Mouse (Mus musculus): ENCODE data around the gene Gm16223. TPM values are rescaled to one million over a fixed set of nuclear protein-coding genes. Genes with fewer than 3 reads are reported as not detected.

The Gm16223 gene
- not detected in 2 replicates for polyA plus RNA-seq (2012; rRNA removed)

GRCm38 (mm10) chr5:42067476-42068187 lies at the start of gene Gm16223:
Gm16223 (plus strand) TSS chr5:42067960.
- no peaks in the 10 kb centered on the region for H3K36me3 ChIP-seq (ENCODE audit: control insufficient read depth, insufficient read depth, low read length)
- TF ChIP-seq CTCF (conservative IDR thresholded peaks at IDR 0.05; ENCODE audit: insufficient read depth, insufficient read length, low read depth, low read length) (no peak), POLR2A (IDR thresholded peaks at IDR 0.05; ENCODE audit: low read depth, low read length) (no peak)
- no peak within 1 kb of the TSS for H3K4me3 ChIP-seq (ENCODE audit: insufficient read depth, low read depth, low read length)
- no peaks in the 10 kb centered on the region for H3K27me3 ChIP-seq (replicated peaks; ENCODE audit: control insufficient read depth, insufficient read depth, low read length)
- 80% methylated on average over 10 of the region's 10 CpGs for WGBS
- no peak within 1 kb of the TSS for H3K27ac ChIP-seq (ENCODE audit: insufficient read depth, low read depth, low read length)
- no peaks in the 10 kb centered on the region for H3K4me1 ChIP-seq (ENCODE audit: control insufficient read depth, insufficient read depth, low read length)
- DNase-seq: no peak

- no peak overlapping the region for H3K4me3 ChIP-seq (ENCODE audit: insufficient read depth, low read depth, low read length)
- H3K27ac ChIP-seq (ENCODE audit: insufficient read depth, low read depth, low read length): no peak overlapping the region
- H3K36me3 ChIP-seq (ENCODE audit: control insufficient read depth, insufficient read depth, low read length): no peaks in the 10 kb centered on the region
- H3K27me3 ChIP-seq (replicated peaks; ENCODE audit: control insufficient read depth, insufficient read depth, low read length): no peaks in the 10 kb centered on the region
- H3K4me1 ChIP-seq (ENCODE audit: control insufficient read depth, insufficient read depth, low read length): no peaks in the 10 kb centered on the region
- TF ChIP-seq POLR2A (IDR thresholded peaks at IDR 0.05; ENCODE audit: low read depth, low read length) (no peak), CTCF (conservative IDR thresholded peaks at IDR 0.05; ENCODE audit: insufficient read depth, insufficient read length, low read depth, low read length) (no peak)
- WGBS: 79% methylated on average over 3 of the region's 3 CpGs
- no peak for DNase-seq
Observed at GRCm38 (mm10) chr5:42022029-42022428, 45.7 kb upstream of the Gm16223 start.

- H3K36me3 ChIP-seq (ENCODE audit: control insufficient read depth, insufficient read depth, low read length): no peaks in the 10 kb centered on the region
- 62% methylated on average over 1 of the region's 1 CpGs for WGBS
- TF ChIP-seq POLR2A (IDR thresholded peaks at IDR 0.05; ENCODE audit: low read depth, low read length): no peak
- TF ChIP-seq CTCF (conservative IDR thresholded peaks at IDR 0.05; ENCODE audit: insufficient read depth, insufficient read length, low read depth, low read length): no peak
- no peaks in the 10 kb centered on the region for H3K4me1 ChIP-seq (ENCODE audit: control insufficient read depth, insufficient read depth, low read length)
- H3K27me3 ChIP-seq (replicated peaks; ENCODE audit: control insufficient read depth, insufficient read depth, low read length): no peaks in the 10 kb centered on the region
- DNase-seq: no peak
- no peak overlapping the region for H3K27ac ChIP-seq (ENCODE audit: insufficient read depth, low read depth, low read length)
- H3K4me3 ChIP-seq (ENCODE audit: insufficient read depth, low read depth, low read length): no peak overlapping the region
Observed at GRCm38 (mm10) chr5:42023521-42023920, 44.2 kb upstream of the Gm16223 start.

GRCm38 (mm10) chr5:42036388-42037082 lies 31.2 kb upstream of the Gm16223 start:
- Histone ChIP-seq H3K4me3 (ENCODE audit: insufficient read depth, low read depth, low read length) (no peak overlapping the region), H3K27me3 (replicated peaks; ENCODE audit: control insufficient read depth, insufficient read depth, low read length) (no peaks in the 10 kb centered on the region), H3K27ac (ENCODE audit: insufficient read depth, low read depth, low read length) (no peak overlapping the region), H3K36me3 (ENCODE audit: control insufficient read depth, insufficient read depth, low read length) (no peaks in the 10 kb centered on the region), H3K4me1 (ENCODE audit: control insufficient read depth, insufficient read depth, low read length) (no peaks in the 10 kb centered on the region)
- DNase-seq: no peak
- TF ChIP-seq POLR2A (IDR thresholded peaks at IDR 0.05; ENCODE audit: low read depth, low read length) (no peak), CTCF (conservative IDR thresholded peaks at IDR 0.05; ENCODE audit: insufficient read depth, insufficient read length, low read depth, low read length) (no peak)
- 72% methylated on average over 15 of the region's 15 CpGs for WGBS

GRCm38 (mm10) chr5:42054636-42055035 lies 13.1 kb upstream of the Gm16223 start:
- Histone ChIP-seq H3K4me1 (ENCODE audit: control insufficient read depth, insufficient read depth, low read length) (no peaks in the 10 kb centered on the region), H3K4me3 (ENCODE audit: insufficient read depth, low read depth, low read length) (no peak overlapping the region), H3K27me3 (replicated peaks; ENCODE audit: control insufficient read depth, insufficient read depth, low read length) (no peaks in the 10 kb centered on the region), H3K27ac (ENCODE audit: insufficient read depth, low read depth, low read length) (no peak overlapping the region), H3K36me3 (ENCODE audit: control insufficient read depth, insufficient read depth, low read length) (no peaks in the 10 kb centered on the region)
- TF ChIP-seq POLR2A (IDR thresholded peaks at IDR 0.05; ENCODE audit: low read depth, low read length) (no peak), CTCF (conservative IDR thresholded peaks at IDR 0.05; ENCODE audit: insufficient read depth, insufficient read length, low read depth, low read length) (no peak)
- WGBS: 55% methylated on average over 4 of the region's 4 CpGs
- no peak for DNase-seq

GRCm38 (mm10) chr5:42055151-42055550 lies 12.6 kb upstream of the Gm16223 start:
- DNase-seq: no peak

GRCm38 (mm10) chr5:42065090-42065489 lies 2.7 kb upstream of the Gm16223 start:
- Histone ChIP-seq H3K4me1 (ENCODE audit: control insufficient read depth, insufficient read depth, low read length) (no peaks in the 10 kb centered on the region), H3K27ac (ENCODE audit: insufficient read depth, low read depth, low read length) (no peak overlapping the region), H3K36me3 (ENCODE audit: control insufficient read depth, insufficient read depth, low read length) (no peaks in the 10 kb centered on the region), H3K27me3 (replicated peaks; ENCODE audit: control insufficient read depth, insufficient read depth, low read length) (no peaks in the 10 kb centered on the region), H3K4me3 (ENCODE audit: insufficient read depth, low read depth, low read length) (no peak overlapping the region)
- 53% methylated on average over 2 of the region's 2 CpGs for WGBS
- DNase-seq: no peak
- no peak for TF ChIP-seq CTCF (conservative IDR thresholded peaks at IDR 0.05; ENCODE audit: insufficient read depth, insufficient read length, low read depth, low read length)
- TF ChIP-seq POLR2A (IDR thresholded peaks at IDR 0.05; ENCODE audit: low read depth, low read length): no peak

More at GRCm38 (mm10) chr5:42055151-42055550, 12.6 kb upstream of the Gm16223 start:
- TF ChIP-seq POLR2A (IDR thresholded peaks at IDR 0.05; ENCODE audit: low read depth, low read length) (no peak), CTCF (conservative IDR thresholded peaks at IDR 0.05; ENCODE audit: insufficient read depth, insufficient read length, low read depth, low read length) (no peak)
- Histone ChIP-seq H3K27ac (ENCODE audit: insufficient read depth, low read depth, low read length) (no peak overlapping the region), H3K4me1 (ENCODE audit: control insufficient read depth, insufficient read depth, low read length) (no peaks in the 10 kb centered on the region), H3K36me3 (ENCODE audit: control insufficient read depth, insufficient read depth, low read length) (no peaks in the 10 kb centered on the region), H3K4me3 (ENCODE audit: insufficient read depth, low read depth, low read length) (no peak overlapping the region), H3K27me3 (replicated peaks; ENCODE audit: control insufficient read depth, insufficient read depth, low read length) (no peaks in the 10 kb centered on the region)
- WGBS: 89% methylated on average over 5 of the region's 5 CpGs

Measured in kidney, adult 2 months (tissue).